Mouse (Mus musculus): ENCODE data around the gene Abcf2. TPM values are rescaled to one million over a fixed set of nuclear protein-coding genes. Genes with fewer than 3 reads are reported as not detected.

Abcf2 gene
- polyA plus RNA-seq, 1 experiment, result 87.1 TPM

DNA sequence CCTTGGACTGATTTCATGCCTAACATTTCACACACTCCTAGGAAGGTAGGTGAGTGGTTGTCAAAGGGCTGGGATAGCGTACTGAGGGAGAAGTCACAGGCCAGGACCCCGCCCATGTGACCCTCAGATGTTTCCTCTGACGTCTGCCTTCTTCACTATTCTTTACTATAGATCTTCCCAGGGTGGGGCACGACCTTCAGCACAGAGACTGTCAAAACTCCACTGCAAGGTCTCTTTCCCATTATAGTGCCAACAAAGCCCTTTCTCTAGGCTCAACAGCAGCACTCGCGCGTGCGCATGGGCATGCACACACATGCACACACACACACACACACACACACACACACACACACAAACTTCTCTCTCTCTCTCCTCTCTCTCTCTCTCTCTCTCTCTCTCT lies 53.5 kb downstream of the Abcf2 start:
- no peak for TF ChIP-seq POLR2A (IDR thresholded peaks at IDR 0.05; ENCODE audit: extremely low read depth, insufficient read depth, low read length)
- no peak for TF ChIP-seq CTCF (IDR thresholded peaks at IDR 0.05; ENCODE audit: extremely low read depth, insufficient read depth, low read length)
- no peak overlapping the region for H3K27ac ChIP-seq (ENCODE audit: insufficient read depth, low read length)
- no peak overlapping the region for H3K4me3 ChIP-seq (ENCODE audit: insufficient read depth, low read length)

GRCm38 (mm10) chr5:24521366-24521765 lies 55.9 kb downstream of the Abcf2 start:
- no peak overlapping the region for H3K4me3 ChIP-seq (ENCODE audit: insufficient read depth, low read length)
- TF ChIP-seq POLR2A (IDR thresholded peaks at IDR 0.05; ENCODE audit: extremely low read depth, insufficient read depth, low read length) (no peak), CTCF (IDR thresholded peaks at IDR 0.05; ENCODE audit: extremely low read depth, insufficient read depth, low read length) (no peak)
- no peaks in the 10 kb centered on the region for H3K4me1 ChIP-seq (ENCODE audit: control insufficient read depth, insufficient read depth, low read length)

More for the DNA sequence above, 53.5 kb downstream of the Abcf2 start:
- no peaks in the 10 kb centered on the region for H3K4me1 ChIP-seq (ENCODE audit: control insufficient read depth, insufficient read depth, low read length)

More at GRCm38 (mm10) chr5:24521366-24521765, 55.9 kb downstream of the Abcf2 start:
- H3K27ac ChIP-seq (ENCODE audit: insufficient read depth, low read length), result no peak overlapping the region

Other genes starting within 250 kb of the Abcf2 start
- gene Kcnh2, start 225.9 kb downstream of the Abcf2 start, polyA plus RNA-seq (2012; rRNA removed), result 27.3 and 29.4 TPM in 2 replicates
- gene Nos3, start 212.7 kb downstream of the Abcf2 start, polyA plus RNA-seq (2012; rRNA removed), result 9.6 and 10.4 TPM in 2 replicates
- gene Atg9b, start 185.3 kb downstream of the Abcf2 start, polyA plus RNA-seq (2012; rRNA removed), result 4.0 and 4.1 TPM in 2 replicates
- gene Abcb8, start 183.8 kb downstream of the Abcf2 start, polyA plus RNA-seq (2012; rRNA removed), result 54.8 and 57.3 TPM in 2 replicates
- gene Asic3, start 164.1 kb downstream of the Abcf2 start, polyA plus RNA-seq (2012; rRNA removed), result 0.44 and 0.70 TPM in 2 replicates
- 232 TPM in 2 replicates for gene Cdk5, start 153.9 kb downstream of the Abcf2 start, polyA plus RNA-seq (2012; rRNA removed)
- gene Slc4a2, start 153.6 kb downstream of the Abcf2 start, polyA plus RNA-seq (2012; rRNA removed), result 36.5 and 39.9 TPM in 2 replicates
- gene Fastk, start 132.2 kb downstream of the Abcf2 start, polyA plus RNA-seq (2012; rRNA removed), result 237 and 255 TPM in 2 replicates
- gene Tmub1, start 129.6 kb downstream of the Abcf2 start, polyA plus RNA-seq (2012; rRNA removed), result 48.7 and 49.0 TPM in 2 replicates
- 438 and 458 TPM in 2 replicates for gene Agap3, start 125.3 kb downstream of the Abcf2 start, polyA plus RNA-seq (2012; rRNA removed)
- 0.04 and 0.06 TPM in 2 replicates for gene Gbx1, start 50.3 kb downstream of the Abcf2 start, polyA plus RNA-seq (2012; rRNA removed)
- gene Asb10, start 36.5 kb downstream of the Abcf2 start, polyA plus RNA-seq (2012; rRNA removed), result 0.40 and 0.42 TPM in 2 replicates
- 0.04 and 0.11 TPM in 2 replicates for gene 4931409K22Rik, start 20.7 kb downstream of the Abcf2 start, polyA plus RNA-seq (2012; rRNA removed)
- gene Chpf2, start 9.3 kb upstream of the Abcf2 start, polyA plus RNA-seq (2012; rRNA removed), result 55.1 and 62.2 TPM in 2 replicates
- 97.8 and 97.9 TPM in 2 replicates for gene Smarcd3, start 46.9 kb upstream of the Abcf2 start, polyA plus RNA-seq (2012; rRNA removed)
- gene Nub1, start 108.1 kb upstream of the Abcf2 start, polyA plus RNA-seq (2012; rRNA removed), result 76.6 and 81.2 TPM in 2 replicates
- 0.55 and 1.1 TPM in 2 replicates for gene Wdr86, start 153.3 kb upstream of the Abcf2 start, polyA plus RNA-seq (2012; rRNA removed)
- 0.92 and 1.5 TPM in 2 replicates for gene Crygn, start 180.5 kb upstream of the Abcf2 start, polyA plus RNA-seq (2012; rRNA removed)

Measured in cortical plate, adult 2 months (tissue).